ENCODE assay signal across 17 mouse cellular contexts in genomic region chr1:125539312-125539711, GRCm38 (mm10).
"Had no signal": no experiment of that assay in that cellular context is flagged by ENCODE, and none has a peak within 500 bp of the region (broad histone marks: within the 10 kb centered on the region; RNA-seq: fewer than 3 reads in every experiment).

No protein-coding gene starts in this region.

- H3K27me3 ChIP-seq: midbrain, embryonic 12.5 days; neural tube, embryonic 13.5 days; neural tube, embryonic 15.5 days had no signal

- DNase-seq: lung, adult 18-20 months; lung, embryonic 14.5 days; lung, postnatal 10 days; lung, postnatal 4 days; midbrain, embryonic 14.5 days; retina, postnatal 1 day; right cerebral cortex, adult 18-20 months; spleen, adult 18-20 months; thymus, adult 18-20 months; thymus, postnatal 14 days; thymus, postnatal 36 days had no signal

- H3K4me1 ChIP-seq: midbrain, embryonic 10.5 days; midbrain, embryonic 12.5 days; neural tube, embryonic 13.5 days; neural tube, embryonic 15.5 days had no signal

- ATAC-seq: midbrain, embryonic 16.5 days had no signal

- H3K9me3 ChIP-seq: midbrain, embryonic 10.5 days; midbrain, embryonic 12.5 days; neural tube, embryonic 13.5 days; neural tube, embryonic 15.5 days had no signal

- H3K9ac ChIP-seq: lung, embryonic 14.5 days; midbrain, embryonic 12.5 days; neural tube, embryonic 13.5 days; neural tube, embryonic 15.5 days had no signal

- H3K27ac ChIP-seq: midbrain, embryonic 10.5 days; midbrain, embryonic 12.5 days; neural tube, embryonic 13.5 days; neural tube, embryonic 15.5 days had no signal

- H3K4me3 ChIP-seq: midbrain, embryonic 10.5 days; midbrain, embryonic 12.5 days; myocyte; neural tube, embryonic 13.5 days; neural tube, embryonic 15.5 days had no signal

- H3K36me3 ChIP-seq: midbrain, embryonic 10.5 days; midbrain, embryonic 12.5 days; neural tube, embryonic 13.5 days; neural tube, embryonic 15.5 days had no signal

- H3K4me2 ChIP-seq: lung, embryonic 14.5 days; midbrain, embryonic 12.5 days; neural tube, embryonic 13.5 days; neural tube, embryonic 15.5 days had no signal
